Mouse (Mus musculus) hindbrain, embryonic 16.5 days (tissue): ENCODE results near the gene Xbp1. TPM values are rescaled to one million over a fixed set of nuclear protein-coding genes. Genes with fewer than 3 reads are reported as not detected.

Source experiments
- ATAC-seq: fragments of 200-750 bp; cut with Nextera tagmentation; 2 replicates; pipeline ENCODE4 v1.8.0; 2017; ENCODE audit warnings: moderate TSS enrichment, moderate library complexity
- H3K27ac ChIP-seq: fragments of 300-500 bp; sonication (generic); 2 replicates; pipeline ENCODE4 v1.5.1; 2014; ENCODE audit warnings: low read depth, mild to moderate bottlenecking, control low read depth, low read length, moderate library complexity
- H3K27me3 ChIP-seq: fragments of 300-500 bp; sonication (generic); replicated peaks from 2 replicates; pipeline ENCODE4 v1.6.1; 2014; ENCODE audit warnings: low read length; ENCODE audit not compliant: control insufficient read depth, insufficient read depth
- H3K36me3 ChIP-seq: fragments of 300-500 bp; sonication (generic); 2 replicates; pipeline ENCODE4 v1.6.1; 2014; ENCODE audit warnings: mild to moderate bottlenecking, low read length, moderate library complexity, mixed read lengths; ENCODE audit not compliant: control insufficient read depth, insufficient read depth
- H3K4me1 ChIP-seq: fragments of 300-500 bp; sonication (generic); 2 replicates; pipeline ENCODE4 v1.6.1; 2014; ENCODE audit warnings: low read depth, low read length; ENCODE audit not compliant: control insufficient read depth, insufficient read depth
- H3K4me2 ChIP-seq: fragments of 300-500 bp; sonication (generic); 2 replicates; pipeline ENCODE4 v1.6.1; 2014; ENCODE audit warnings: mild to moderate bottlenecking, low read length, control low read depth, moderate library complexity
- H3K4me3 ChIP-seq: fragments of 300-500 bp; sonication (generic); 2 replicates; pipeline ENCODE4 v1.5.1; 2014; ENCODE audit warnings: mild to moderate bottlenecking, low read length, control low read depth, moderate library complexity
- H3K9ac ChIP-seq: fragments of 300-500 bp; sonication (generic); 2 replicates; pipeline ENCODE4 v1.6.1; 2014; ENCODE audit warnings: low read depth, mild to moderate bottlenecking, control low read depth, low read length, moderate library complexity
- H3K9me3 ChIP-seq: fragments of 300-500 bp; sonication (generic); 2 replicates; pipeline ENCODE4 v1.6.1; 2014; ENCODE audit warnings: mild to moderate bottlenecking, low read length, moderate library complexity; ENCODE audit not compliant: control insufficient read depth
- WGBS: fragments of 180-500 bp; shearing (Covaris S2); extraction: QIAGEN DNeasy Blood & Tissue Kit; methylation state at CpG from one replicate; pipeline ENCODE4 v1.1.7; 2014; 5-methylcytosine and 5-hydroxymethylcytosine counted together
- polyA plus RNA-seq: library from polyadenylated mRNA; unstranded; fragments of >200 nt; fragmentation: Nextera tagmentation; extraction: Ambion mirVana; gene quantifications from 2 replicates; pipeline ENCODE4 v1.2.1, GENCODE M21; 2015

Xbp1 gene
- polyA plus RNA-seq, 1 experiment from 2014 or later: 148 TPM

GRCm38 (mm10) chr11:5514091-5514490 lies 6.4 kb upstream of the Xbp1 start:
- no peaks in the 10 kb centered on the region for H3K9me3 ChIP-seq
- no peaks in the 10 kb centered on the region for H3K4me1 ChIP-seq
- no peak overlapping the region for H3K9ac ChIP-seq
- 96% methylated on average over 4 of the region's 4 CpGs for WGBS
- H3K4me3 ChIP-seq: no peak overlapping the region
- no peaks in the 10 kb centered on the region for H3K27me3 ChIP-seq
- no peak for ATAC-seq
- H3K4me2 ChIP-seq: no peak overlapping the region
- no peaks in the 10 kb centered on the region for H3K36me3 ChIP-seq
- H3K27ac ChIP-seq: no peak overlapping the region

- H3K4me2 ChIP-seq: no peak overlapping the region
- no peak overlapping the region for H3K27ac ChIP-seq
- no peaks in the 10 kb centered on the region for H3K36me3 ChIP-seq
- peaks cover 2% of the 10 kb centered on the region; the same call in 1 of the 2 replicates for H3K4me1 ChIP-seq
- no peak for ATAC-seq
- no peaks in the 10 kb centered on the region for H3K9me3 ChIP-seq
- WGBS: 85% methylated on average over 6 of the region's 6 CpGs
- no peak overlapping the region for H3K4me3 ChIP-seq
- no peaks in the 10 kb centered on the region for H3K27me3 ChIP-seq
- H3K9ac ChIP-seq: no peak overlapping the region
These were observed 5.3 kb upstream of the Xbp1 start for GRCm38 (mm10) chr11:5515196-5515595.

GRCm38 (mm10) chr11:5515655-5516054 lies 4.8 kb upstream of the Xbp1 start:
- H3K9ac ChIP-seq: no peak overlapping the region

DNA sequence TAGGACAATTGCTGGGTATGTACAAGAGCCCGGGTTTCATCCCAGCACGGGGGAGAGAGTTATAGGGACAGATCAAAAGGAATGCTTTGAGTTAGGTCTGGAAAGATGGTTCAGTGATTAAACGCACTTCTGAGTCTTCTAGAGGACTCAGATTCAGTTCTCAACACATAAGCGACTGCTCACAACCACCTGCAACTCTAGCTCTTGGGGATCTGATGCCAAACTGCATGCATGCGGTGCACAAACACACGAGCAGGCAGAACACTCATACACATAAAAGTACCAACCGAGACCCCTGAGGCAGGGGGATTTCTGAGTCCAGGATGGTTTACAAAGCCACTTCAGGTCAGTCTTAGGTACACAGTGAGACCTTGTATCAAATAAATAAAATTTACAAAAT lies 4.3 kb upstream of the Xbp1 start:
- no peak overlapping the region for H3K4me2 ChIP-seq
- ATAC-seq: no peak
- H3K27ac ChIP-seq: no peak overlapping the region
- no peak overlapping the region for H3K9ac ChIP-seq
- peaks cover 3% of the 10 kb centered on the region; the same call in 1 of the 2 replicates for H3K4me1 ChIP-seq
- no peak overlapping the region for H3K4me3 ChIP-seq
- no peaks in the 10 kb centered on the region for H3K27me3 ChIP-seq
- H3K36me3 ChIP-seq: no peaks in the 10 kb centered on the region
- 82% methylated on average over 7 of the region's 7 CpGs for WGBS
- no peaks in the 10 kb centered on the region for H3K9me3 ChIP-seq

More at GRCm38 (mm10) chr11:5515655-5516054, 4.8 kb upstream of the Xbp1 start:
- Histone ChIP-seq H3K9me3 (no peaks in the 10 kb centered on the region), H3K4me1 (peaks cover 3% of the 10 kb centered on the region; the same call in 1 of the 2 replicates), H3K4me2 (no peak overlapping the region), H3K27me3 (no peaks in the 10 kb centered on the region), H3K36me3 (no peaks in the 10 kb centered on the region), H3K4me3 (no peak overlapping the region), H3K27ac (no peak overlapping the region)
- no peak for ATAC-seq
- WGBS: 84% methylated on average over 6 of the region's 6 CpGs

GRCm38 (mm10) chr11:5516617-5517016 lies 3.8 kb upstream of the Xbp1 start:
- no peaks in the 10 kb centered on the region for H3K9me3 ChIP-seq
- no peak overlapping the region for H3K27ac ChIP-seq
- no peaks in the 10 kb centered on the region for H3K27me3 ChIP-seq
- H3K36me3 ChIP-seq: no peaks in the 10 kb centered on the region
- no peak overlapping the region for H3K4me3 ChIP-seq
- peaks cover 3% of the 10 kb centered on the region; the same call in 1 of the 2 replicates for H3K4me1 ChIP-seq
- 90% methylated on average over 14 of the region's 14 CpGs for WGBS
- no peak overlapping the region for H3K4me2 ChIP-seq
- no peak for ATAC-seq
- no peak overlapping the region for H3K9ac ChIP-seq

DNA sequence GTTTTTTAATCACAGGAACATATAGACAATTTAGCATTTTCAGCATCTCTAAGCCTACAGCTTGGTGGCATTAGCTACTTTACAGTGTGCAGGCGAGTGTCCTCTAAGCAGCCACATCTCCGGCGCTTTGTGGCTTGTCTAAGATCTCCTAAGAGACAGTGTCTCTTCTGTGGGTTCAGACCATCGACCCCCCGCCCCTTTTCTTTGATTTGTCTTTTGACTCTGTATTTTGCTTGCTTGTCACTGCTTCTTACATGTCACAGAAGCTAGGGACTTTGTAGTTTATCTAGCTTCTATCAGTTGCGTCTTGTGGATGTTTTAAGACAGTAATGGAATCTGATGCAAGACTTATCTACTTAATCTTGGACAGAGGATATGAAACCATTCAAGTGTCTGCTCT lies 3.1 kb upstream of the Xbp1 start:
- H3K4me1 ChIP-seq: peaks cover 8% of the 10 kb centered on the region
- H3K36me3 ChIP-seq: no peaks in the 10 kb centered on the region
- no peak overlapping the region for H3K4me3 ChIP-seq
- ATAC-seq: no peak
- H3K27me3 ChIP-seq: no peaks in the 10 kb centered on the region
- H3K4me2 ChIP-seq: no peak overlapping the region
- H3K27ac ChIP-seq: no peak overlapping the region
- no peaks in the 10 kb centered on the region for H3K9me3 ChIP-seq
- H3K9ac ChIP-seq: no peak overlapping the region
- 83% methylated on average over 6 of the region's 6 CpGs for WGBS

GRCm38 (mm10) chr11:5519681-5520080 lies 778 bp upstream of the Xbp1 start:
- Histone ChIP-seq H3K9me3 (no peaks in the 10 kb centered on the region), H3K27ac (no peak overlapping the region), H3K36me3 (peaks cover 13% of the 10 kb centered on the region), H3K4me2 (no peak overlapping the region), H3K27me3 (no peaks in the 10 kb centered on the region), H3K4me3 (no peak overlapping the region), H3K9ac (no peak overlapping the region), H3K4me1 (peaks cover 22% of the 10 kb centered on the region)
- WGBS: 88% methylated on average over 3 of the region's 3 CpGs
- ATAC-seq: no peak

DNA sequence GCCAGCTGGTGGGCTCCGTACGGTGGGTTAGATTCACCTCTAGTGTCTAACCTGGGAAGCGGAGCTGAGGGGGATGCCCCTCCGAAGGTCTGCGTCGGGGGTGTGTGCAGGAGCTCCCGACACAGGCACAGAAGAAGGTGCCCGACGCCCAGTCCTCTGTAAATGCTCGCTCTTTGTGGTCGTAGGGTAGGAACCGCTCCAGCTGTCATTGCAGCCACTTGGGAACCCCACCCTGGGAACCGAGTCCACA lies 732 bp downstream of the Xbp1 start:
- WGBS: 2% methylated on average over 13 of the region's 13 CpGs
- Histone ChIP-seq H3K9ac (peak overlapping the region; percentile 100), H3K4me3 (peak overlapping the region; percentile 100), H3K4me2 (peak overlapping the region; percentile 83), H3K27me3 (no peaks in the 10 kb centered on the region), H3K4me1 (peaks cover 22% of the 10 kb centered on the region), H3K9me3 (no peaks in the 10 kb centered on the region), H3K27ac (peak overlapping the region; percentile 96), H3K36me3 (peaks cover 26% of the 10 kb centered on the region)
- ATAC-seq: 0 out of 2 replicates have a peak, but pooled peaks have one; percentile 55

DNA sequence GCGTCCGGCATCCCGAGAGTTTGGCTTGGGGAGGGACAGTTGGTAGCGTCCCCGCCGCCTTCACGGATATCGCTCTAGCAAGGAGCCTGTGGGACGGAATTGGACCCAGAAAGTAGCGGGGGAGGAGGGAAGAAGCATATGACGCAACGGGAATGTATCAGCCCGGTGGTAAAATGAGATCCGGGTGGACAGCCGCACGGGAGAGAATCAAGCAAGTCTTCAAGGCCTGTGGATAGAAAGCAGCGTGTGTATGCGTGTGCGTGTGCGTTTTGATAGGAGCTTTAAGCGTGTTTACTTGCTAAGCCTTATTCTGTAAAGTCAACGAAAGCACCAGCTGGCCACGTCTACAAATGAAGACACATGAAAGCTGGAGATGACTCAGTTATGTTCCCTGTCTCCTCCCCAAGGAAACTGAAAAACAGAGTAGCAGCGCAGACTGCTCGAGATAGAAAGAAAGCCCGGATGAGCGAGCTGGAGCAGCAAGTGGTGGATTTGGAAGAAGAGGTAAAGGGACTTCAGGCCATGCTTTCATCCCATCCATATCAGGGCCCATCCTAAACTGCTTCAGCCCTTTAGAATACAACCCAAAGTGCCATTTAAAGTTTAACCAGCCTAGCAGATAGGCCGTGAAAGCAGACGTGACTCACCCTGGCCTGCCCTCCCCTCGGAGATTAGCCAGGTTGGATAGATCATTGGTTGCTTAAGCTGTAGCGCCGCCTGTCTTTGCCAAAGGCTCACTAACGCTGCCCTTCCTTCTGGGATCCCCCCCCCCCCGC lies 1.2 kb downstream of the Xbp1 start:
- under 1% methylated on average over 34 of the region's 34 CpGs for WGBS
- Histone ChIP-seq H3K27me3 (no peaks in the 10 kb centered on the region), H3K27ac (peak overlapping the region; percentile 96), H3K4me3 (peak overlapping the region; percentile 100), H3K9ac (peak overlapping the region; percentile 100), H3K9me3 (no peaks in the 10 kb centered on the region), H3K4me1 (peaks cover 22% of the 10 kb centered on the region), H3K4me2 (peak overlapping the region; percentile 83), H3K36me3 (peaks cover 29% of the 10 kb centered on the region)
- peak; percentile 10; the same call in 1 of the 2 replicates for ATAC-seq
